Mouse (Mus musculus): Measurements from ENCODE around the gene Ryk. TPM values are rescaled to one million over a fixed set of nuclear protein-coding genes. Genes with fewer than 3 reads are reported as not detected.

The Ryk gene
- polyA plus RNA-seq, 1 experiment = 5.5 TPM

GRCm38 (mm10) chr9:102926137-102926536 is 91.4 kb downstream of the Ryk start:
- Histone ChIP-seq H3K4me3 (replicated peaks; ENCODE audit: control insufficient read depth, low read depth, low read length) (no peak overlapping the region), H3K27ac (ENCODE audit: control insufficient read depth, insufficient read depth, low read depth, low read length, poor library complexity) (no peak overlapping the region), H3K4me1 (ENCODE audit: control insufficient read depth, insufficient read depth, low read length) (no peaks in the 10 kb centered on the region)
- TF ChIP-seq POLR2A (IDR thresholded peaks at IDR 0.05; ENCODE audit: borderline replicate concordance, control insufficient read depth, low read depth, low read length) = no peak
- TF ChIP-seq CTCF (IDR thresholded peaks at IDR 0.05; ENCODE audit: control insufficient read depth, insufficient read depth, low read length) = no peak
- WGBS = 81% methylated on average over 3 of the region's 3 CpGs

- 85% methylated on average over 6 of the region's 6 CpGs for WGBS
- Histone ChIP-seq H3K4me3 (replicated peaks; ENCODE audit: control insufficient read depth, low read depth, low read length) (no peak overlapping the region), H3K27ac (ENCODE audit: control insufficient read depth, insufficient read depth, low read depth, low read length, poor library complexity) (no peak overlapping the region), H3K4me1 (ENCODE audit: control insufficient read depth, insufficient read depth, low read length) (no peaks in the 10 kb centered on the region)
- TF ChIP-seq CTCF (IDR thresholded peaks at IDR 0.05; ENCODE audit: control insufficient read depth, insufficient read depth, low read length) = no peak
- no peak for TF ChIP-seq POLR2A (IDR thresholded peaks at IDR 0.05; ENCODE audit: borderline replicate concordance, control insufficient read depth, low read depth, low read length)
These were observed 95.1 kb downstream of the Ryk start for GRCm38 (mm10) chr9:102929776-102930175.

- Histone ChIP-seq H3K4me1 (ENCODE audit: control insufficient read depth, insufficient read depth, low read length) (no peaks in the 10 kb centered on the region), H3K4me3 (replicated peaks; ENCODE audit: control insufficient read depth, low read depth, low read length) (no peak overlapping the region), H3K27ac (ENCODE audit: control insufficient read depth, insufficient read depth, low read depth, low read length, poor library complexity) (no peak overlapping the region)
- 68% methylated on average over 20 of the region's 20 CpGs for WGBS
- no peak for TF ChIP-seq POLR2A (IDR thresholded peaks at IDR 0.05; ENCODE audit: borderline replicate concordance, control insufficient read depth, low read depth, low read length)
- no peak for TF ChIP-seq CTCF (IDR thresholded peaks at IDR 0.05; ENCODE audit: control insufficient read depth, insufficient read depth, low read length)
These were observed 99.4 kb downstream of the Ryk start for GRCm38 (mm10) chr9:102933925-102934721.

- Histone ChIP-seq H3K4me3 (replicated peaks; ENCODE audit: control insufficient read depth, low read depth, low read length) (no peak overlapping the region), H3K4me1 (ENCODE audit: control insufficient read depth, insufficient read depth, low read length) (no peaks in the 10 kb centered on the region), H3K27ac (ENCODE audit: control insufficient read depth, insufficient read depth, low read depth, low read length, poor library complexity) (no peak overlapping the region)
- WGBS = 86% methylated on average over 4 of the region's 4 CpGs
- TF ChIP-seq CTCF (IDR thresholded peaks at IDR 0.05; ENCODE audit: control insufficient read depth, insufficient read depth, low read length) = no peak
- TF ChIP-seq POLR2A (IDR thresholded peaks at IDR 0.05; ENCODE audit: borderline replicate concordance, control insufficient read depth, low read depth, low read length) = no peak
These were observed 107.5 kb downstream of the Ryk start for GRCm38 (mm10) chr9:102942221-102942620.

GRCm38 (mm10) chr9:102944891-102945290 is 110.2 kb downstream of the Ryk start:
- WGBS = 86% methylated on average over 9 of the region's 9 CpGs
- TF ChIP-seq CTCF (IDR thresholded peaks at IDR 0.05; ENCODE audit: control insufficient read depth, insufficient read depth, low read length) = no peak
- no peak for TF ChIP-seq POLR2A (IDR thresholded peaks at IDR 0.05; ENCODE audit: borderline replicate concordance, control insufficient read depth, low read depth, low read length)
- Histone ChIP-seq H3K27ac (ENCODE audit: control insufficient read depth, insufficient read depth, low read depth, low read length, poor library complexity) (no peak overlapping the region), H3K4me1 (ENCODE audit: control insufficient read depth, insufficient read depth, low read length) (no peaks in the 10 kb centered on the region), H3K4me3 (replicated peaks; ENCODE audit: control insufficient read depth, low read depth, low read length) (no peak overlapping the region)

- WGBS = 79% methylated on average over 12 of the region's 12 CpGs
- no peak overlapping the region for H3K4me3 ChIP-seq (replicated peaks; ENCODE audit: control insufficient read depth, low read depth, low read length)
- TF ChIP-seq POLR2A (IDR thresholded peaks at IDR 0.05; ENCODE audit: borderline replicate concordance, control insufficient read depth, low read depth, low read length) (no peak), CTCF (IDR thresholded peaks at IDR 0.05; ENCODE audit: control insufficient read depth, insufficient read depth, low read length) (no peak)
- H3K27ac ChIP-seq (ENCODE audit: control insufficient read depth, insufficient read depth, low read depth, low read length, poor library complexity) = no peak overlapping the region
- no peaks in the 10 kb centered on the region for H3K4me1 ChIP-seq (ENCODE audit: control insufficient read depth, insufficient read depth, low read length)
These were observed 111.8 kb downstream of the Ryk start for GRCm38 (mm10) chr9:102946469-102947015.

- H3K27ac ChIP-seq (ENCODE audit: control insufficient read depth, insufficient read depth, low read depth, low read length, poor library complexity) = no peak overlapping the region
- no peaks in the 10 kb centered on the region for H3K4me1 ChIP-seq (ENCODE audit: control insufficient read depth, insufficient read depth, low read length)
- H3K4me3 ChIP-seq (replicated peaks; ENCODE audit: control insufficient read depth, low read depth, low read length) = no peak overlapping the region
- WGBS = 71% methylated on average over 5 of the region's 5 CpGs
- TF ChIP-seq CTCF (IDR thresholded peaks at IDR 0.05; ENCODE audit: control insufficient read depth, insufficient read depth, low read length) = no peak
These were observed 114.0 kb downstream of the Ryk start for GRCm38 (mm10) chr9:102948706-102949105.

GRCm38 (mm10) chr9:102951091-102951994 is 116.6 kb downstream of the Ryk start:
- no peak for TF ChIP-seq CTCF (IDR thresholded peaks at IDR 0.05; ENCODE audit: control insufficient read depth, insufficient read depth, low read length)
- TF ChIP-seq POLR2A (IDR thresholded peaks at IDR 0.05; ENCODE audit: borderline replicate concordance, control insufficient read depth, low read depth, low read length) = no peak
- 79% methylated on average over 9 of the region's 9 CpGs for WGBS
- no peaks in the 10 kb centered on the region for H3K4me1 ChIP-seq (ENCODE audit: control insufficient read depth, insufficient read depth, low read length)
- H3K27ac ChIP-seq (ENCODE audit: control insufficient read depth, insufficient read depth, low read depth, low read length, poor library complexity) = no peak overlapping the region
- no peak overlapping the region for H3K4me3 ChIP-seq (replicated peaks; ENCODE audit: control insufficient read depth, low read depth, low read length)
